Mouse (Mus musculus) lung, embryonic 15.5 days (tissue): Measurements from ENCODE around the gene Sema7a. TPM values are rescaled to one million over a fixed set of nuclear protein-coding genes. Genes with fewer than 3 reads are reported as not detected.

Experiments used
- ATAC-seq: fragments of 200-750 bp; cut with Nextera tagmentation; 2 replicates; pipeline ENCODE4 v1.8.0; 2017; ENCODE audit warnings: moderate number of reproducible peaks, borderline replicate concordance; ENCODE audit not compliant: low FRiP score, low TSS enrichment; ENCODE audit errors: extremely low read depth
- H3K27ac ChIP-seq: fragments of 300-500 bp; sonication (generic); 2 replicates; pipeline ENCODE4 v1.5.1; 2015; ENCODE audit warnings: moderate library complexity, mild to moderate bottlenecking, inconsistent platforms
- H3K27me3 ChIP-seq: fragments of 300-500 bp; sonication (generic); 2 replicates; pipeline ENCODE4 v1.6.1; 2015; ENCODE audit warnings: inconsistent platforms
- H3K36me3 ChIP-seq: fragments of 300-500 bp; sonication (generic); 2 replicates; pipeline ENCODE4 v1.6.1; 2015; ENCODE audit warnings: inconsistent platforms
- H3K4me1 ChIP-seq: fragments of 300-500 bp; sonication (generic); 2 replicates; pipeline ENCODE4 v1.6.1; 2015; ENCODE audit warnings: inconsistent platforms
- H3K4me2 ChIP-seq: fragments of 300-500 bp; sonication (generic); 2 replicates; pipeline ENCODE4 v1.6.1; 2015; ENCODE audit warnings: inconsistent platforms, mild to moderate bottlenecking, moderate library complexity
- H3K4me3 ChIP-seq: fragments of 300-500 bp; sonication (generic); 2 replicates; pipeline ENCODE4 v1.5.1; 2015; ENCODE audit warnings: mild to moderate bottlenecking, inconsistent platforms
- H3K9ac ChIP-seq: fragments of 300-500 bp; sonication (generic); 2 replicates; pipeline ENCODE4 v1.6.1; 2015; ENCODE audit warnings: inconsistent platforms
- H3K9me3 ChIP-seq: fragments of 300-500 bp; sonication (generic); 2 replicates; pipeline ENCODE4 v1.6.1; 2016; ENCODE audit warnings: inconsistent platforms
- WGBS: fragments of 180-500 bp; shearing (Covaris S2); methylation state at CpG from one replicate; pipeline ENCODE4 v1.1.7; 2015; 5-methylcytosine and 5-hydroxymethylcytosine counted together
- polyA plus RNA-seq: library from polyadenylated mRNA; unstranded; fragments of >200 nt; fragmentation: Nextera tagmentation; extraction: Ambion mirVana; gene quantifications from 2 replicates; pipeline ENCODE4 v1.2.1, GENCODE M21; 2015

Sema7a gene
- polyA plus RNA-seq, 1 experiment from 2014 or later: 0.90 TPM

DNA sequence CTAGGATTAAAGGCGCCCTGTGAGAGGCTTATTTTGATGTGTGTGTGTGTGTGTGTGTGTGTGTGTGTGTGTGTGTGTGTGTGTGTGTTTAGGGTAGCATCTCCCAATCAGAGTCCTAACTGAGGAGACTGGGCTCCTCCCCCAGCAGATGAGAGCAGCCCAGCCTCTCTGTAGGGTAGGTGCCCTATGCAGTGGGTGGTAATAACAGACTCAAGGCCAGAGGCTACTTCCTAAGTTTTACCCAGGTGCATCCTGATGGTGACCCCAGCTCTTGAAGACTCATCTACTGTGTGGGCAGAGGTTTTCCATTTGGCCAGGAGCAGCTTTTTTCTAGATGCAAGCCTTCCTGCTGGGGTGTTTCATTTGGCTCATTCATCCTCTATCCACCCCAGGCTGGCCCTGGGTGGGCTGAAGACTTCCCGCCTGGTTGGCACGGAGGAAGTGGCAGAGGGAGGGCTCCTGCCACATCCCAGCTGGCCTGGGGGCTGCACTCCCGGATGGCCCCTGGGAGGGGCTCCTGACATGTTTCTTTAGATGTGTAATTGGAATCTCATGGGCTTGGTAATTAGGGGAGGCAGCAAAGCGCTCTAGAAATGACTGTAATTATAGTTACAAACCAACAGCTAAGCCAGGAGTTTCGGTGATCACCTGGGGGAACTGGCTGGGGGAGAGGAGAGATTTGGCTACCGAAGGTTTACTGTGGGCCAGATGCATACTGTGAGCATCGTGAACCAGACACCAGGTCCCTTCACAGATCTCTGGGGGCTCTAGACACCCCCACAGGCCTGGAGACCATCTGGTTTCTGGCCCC lies 53.1 kb downstream of the Sema7a start:
- no peak for ATAC-seq
- WGBS: 61% methylated on average over 8 of the region's 8 CpGs
- Histone ChIP-seq H3K36me3 (no peaks in the 10 kb centered on the region), H3K4me3 (no peak overlapping the region), H3K9ac (no peak overlapping the region), H3K27me3 (peaks cover 15% of the 10 kb centered on the region; the same call in 1 of the 2 replicates), H3K4me2 (no peak overlapping the region), H3K27ac (peak overlapping the region; percentile 25; the same call in 1 of the 2 replicates), H3K4me1 (peaks cover 6% of the 10 kb centered on the region), H3K9me3 (no peaks in the 10 kb centered on the region)

DNA sequence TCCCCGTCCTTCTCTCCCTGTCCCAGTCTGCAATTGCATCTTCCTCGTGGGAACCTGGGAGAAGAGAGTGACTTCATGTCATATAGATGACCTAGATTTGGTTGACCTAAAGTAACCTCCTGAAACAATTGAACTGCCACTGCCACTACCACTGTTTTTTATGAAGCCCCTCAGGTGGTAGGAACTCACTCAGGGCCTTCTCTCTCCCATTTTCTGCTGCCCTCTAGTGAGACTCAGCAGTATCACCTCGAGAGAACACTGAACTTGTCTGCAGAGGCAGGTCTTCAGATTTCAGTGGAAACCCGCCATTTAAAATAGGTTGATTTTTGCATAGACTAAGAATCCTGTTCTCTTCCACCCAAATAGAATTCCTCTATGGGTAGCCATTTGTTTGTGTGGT lies 55.4 kb downstream of the Sema7a start:
- Histone ChIP-seq H3K27ac (no peak overlapping the region), H3K9me3 (no peaks in the 10 kb centered on the region), H3K4me3 (no peak overlapping the region), H3K4me2 (no peak overlapping the region), H3K9ac (no peak overlapping the region), H3K4me1 (peaks cover 8% of the 10 kb centered on the region), H3K27me3 (peaks cover 22% of the 10 kb centered on the region; the same call in 1 of the 2 replicates), H3K36me3 (no peaks in the 10 kb centered on the region)
- 31% methylated on average over 4 of the region's 4 CpGs for WGBS
- ATAC-seq: no peak

DNA sequence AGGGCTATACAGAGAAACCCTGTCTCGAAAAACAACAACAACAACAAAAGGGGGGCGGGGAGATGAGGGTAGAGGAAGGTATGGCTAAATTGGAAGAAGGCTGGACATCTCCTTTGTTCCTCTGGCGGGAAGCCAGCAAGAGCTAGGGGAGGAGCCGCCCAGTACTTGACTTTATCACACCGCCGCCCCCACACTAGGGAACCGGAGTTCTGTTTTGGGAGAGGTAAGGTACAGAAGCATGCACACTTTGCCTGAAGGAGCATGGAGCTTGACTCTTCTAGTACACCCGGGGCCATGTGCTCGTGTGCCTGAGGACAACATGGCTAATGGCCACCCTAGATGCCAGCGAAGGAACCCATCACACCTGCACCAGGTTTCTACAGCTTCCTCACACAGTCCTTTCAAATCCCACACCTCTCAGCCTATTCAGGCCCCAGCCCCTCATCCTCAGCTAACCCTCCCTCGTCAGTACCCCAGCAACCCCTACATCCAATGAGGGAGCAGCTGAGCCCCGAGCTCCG lies 57.7 kb downstream of the Sema7a start:
- no peak overlapping the region for H3K27ac ChIP-seq
- H3K9ac ChIP-seq: no peak overlapping the region
- H3K9me3 ChIP-seq: no peaks in the 10 kb centered on the region
- WGBS: 14% methylated on average over 13 of the region's 13 CpGs
- peaks cover 22% of the 10 kb centered on the region; the same call in 1 of the 2 replicates for H3K27me3 ChIP-seq
- H3K4me2 ChIP-seq: peak overlapping the region; percentile 62
- no peaks in the 10 kb centered on the region for H3K36me3 ChIP-seq
- peak overlapping the region; percentile 25; the same call in 1 of the 2 replicates for H3K4me3 ChIP-seq
- ATAC-seq: no peak
- H3K4me1 ChIP-seq: peaks cover 8% of the 10 kb centered on the region

DNA sequence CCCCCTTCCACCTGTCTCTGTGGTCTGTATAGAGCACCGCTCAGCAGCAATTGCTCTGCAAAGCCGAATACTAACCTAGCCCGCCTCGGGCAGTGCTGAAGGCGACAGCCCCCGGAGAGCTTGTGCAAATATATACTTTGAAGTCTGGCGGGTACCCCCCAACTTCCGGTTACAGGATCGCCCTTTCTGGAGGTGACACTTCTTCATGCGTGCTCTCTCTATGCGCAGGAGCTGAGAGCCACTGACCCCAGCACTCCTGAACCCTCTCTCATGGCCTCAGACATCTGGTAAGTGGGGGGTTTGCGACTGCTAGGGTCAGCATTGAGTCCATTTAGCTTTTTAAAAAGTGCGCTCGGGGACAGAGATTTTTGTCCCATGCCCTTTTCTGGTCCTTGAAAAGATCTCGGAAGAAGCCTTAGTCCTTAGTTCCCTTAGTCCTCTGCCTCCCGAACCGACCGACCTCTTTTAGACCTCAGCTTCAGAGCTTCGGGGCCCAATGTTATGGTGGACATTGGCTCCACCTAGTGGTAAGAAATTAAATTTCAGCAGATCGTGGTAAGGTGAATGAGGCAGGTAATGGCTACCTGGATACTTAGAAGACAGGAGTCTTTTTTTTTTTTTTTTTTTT lies 58.2 kb downstream of the Sema7a start:
- peak; percentile 71 for ATAC-seq
- H3K4me3 ChIP-seq: peak overlapping the region; percentile 25; the same call in 1 of the 2 replicates
- H3K4me2 ChIP-seq: peak overlapping the region; percentile 62
- peaks cover 8% of the 10 kb centered on the region for H3K4me1 ChIP-seq
- H3K9me3 ChIP-seq: no peaks in the 10 kb centered on the region
- H3K36me3 ChIP-seq: no peaks in the 10 kb centered on the region
- WGBS: under 1% methylated on average over 20 of the region's 20 CpGs
- no peak overlapping the region for H3K9ac ChIP-seq
- H3K27ac ChIP-seq: no peak overlapping the region
- peaks cover 22% of the 10 kb centered on the region; the same call in 1 of the 2 replicates for H3K27me3 ChIP-seq

DNA sequence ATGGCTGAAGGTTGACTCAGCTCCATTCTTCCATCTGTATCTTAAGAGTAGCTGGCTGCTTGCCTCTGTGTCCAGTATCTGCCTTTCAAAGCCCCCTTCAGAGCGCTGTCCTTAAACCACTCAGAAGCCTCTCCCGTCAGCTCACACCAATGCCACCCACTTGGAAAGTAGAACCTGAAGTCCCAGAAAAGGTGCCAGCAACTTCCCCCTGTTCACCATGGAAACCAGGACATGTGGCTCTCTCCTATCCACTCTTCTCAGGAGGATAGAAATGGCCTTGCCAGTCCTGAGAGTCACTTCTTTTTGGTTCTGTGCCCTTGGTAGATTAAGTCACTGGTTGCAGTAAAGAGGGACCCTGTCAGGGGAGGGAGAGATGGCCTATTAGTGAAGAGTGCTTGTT lies 58.8 kb downstream of the Sema7a start:
- Histone ChIP-seq H3K36me3 (no peaks in the 10 kb centered on the region), H3K4me3 (no peak overlapping the region), H3K4me1 (peaks cover 8% of the 10 kb centered on the region), H3K27me3 (peaks cover 22% of the 10 kb centered on the region; the same call in 1 of the 2 replicates), H3K4me2 (no peak overlapping the region), H3K27ac (no peak overlapping the region), H3K9ac (no peak overlapping the region), H3K9me3 (no peaks in the 10 kb centered on the region)
- 42% methylated on average over 2 of the region's 2 CpGs for WGBS
- no peak; the same call in 1 of the 2 replicates for ATAC-seq

DNA sequence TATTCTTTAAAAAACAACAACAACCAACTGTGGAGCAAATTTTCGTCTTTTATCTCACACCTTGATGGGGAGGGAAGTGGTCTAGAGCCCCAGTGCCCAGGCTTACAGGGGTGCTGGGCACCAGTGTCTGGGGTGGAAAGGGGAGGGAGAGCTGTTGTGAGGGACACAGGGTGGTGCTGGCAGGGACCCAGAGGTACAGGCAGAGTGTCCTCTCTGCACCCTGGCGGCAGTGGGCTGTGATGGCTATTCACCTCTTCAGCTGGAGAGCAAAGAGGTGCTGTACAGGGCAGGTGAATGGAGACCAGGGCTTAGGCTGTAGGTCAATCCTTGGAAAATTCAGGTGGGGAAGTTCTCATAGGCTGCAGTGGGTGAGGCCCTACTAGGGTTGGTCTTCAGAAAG lies 59.8 kb downstream of the Sema7a start:
- Histone ChIP-seq H3K27me3 (peaks cover 22% of the 10 kb centered on the region; the same call in 1 of the 2 replicates), H3K9ac (no peak overlapping the region), H3K36me3 (no peaks in the 10 kb centered on the region), H3K27ac (no peak overlapping the region), H3K9me3 (no peaks in the 10 kb centered on the region), H3K4me2 (no peak overlapping the region), H3K4me1 (peaks cover 8% of the 10 kb centered on the region), H3K4me3 (no peak overlapping the region)
- WGBS: 41% methylated on average over 2 of the region's 2 CpGs
- ATAC-seq: no peak

DNA sequence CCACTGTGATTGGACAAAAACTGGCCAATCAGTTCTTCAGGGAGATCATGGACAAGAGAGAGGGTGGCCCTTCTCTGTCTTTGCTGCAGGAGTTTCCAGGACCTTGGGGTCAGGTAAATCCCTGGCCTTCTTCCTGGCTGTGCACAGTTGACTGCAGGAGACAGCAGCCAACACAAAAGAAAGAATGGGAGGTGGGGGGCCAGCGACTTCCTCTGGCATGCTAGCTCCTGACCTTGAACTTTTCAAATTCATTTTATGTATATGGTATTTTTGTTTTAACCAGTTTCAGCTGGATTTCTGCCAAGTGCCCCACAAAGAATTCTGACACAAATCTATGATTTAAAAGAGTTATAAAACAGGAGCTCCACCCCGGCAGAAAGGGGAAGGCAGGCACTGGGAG lies 63.4 kb downstream of the Sema7a start:
- Histone ChIP-seq H3K9me3 (no peaks in the 10 kb centered on the region), H3K36me3 (no peaks in the 10 kb centered on the region), H3K27ac (no peak overlapping the region), H3K4me3 (no peak overlapping the region), H3K9ac (no peak overlapping the region), H3K4me1 (peaks cover under 1% of the 10 kb centered on the region; the same call in 1 of the 2 replicates), H3K4me2 (no peak overlapping the region), H3K27me3 (0 out of 2 replicates have a peak, but pooled peaks cover 4% of the 10 kb centered on the region)
- no peak for ATAC-seq
- WGBS: 10% methylated on average over 2 of the region's 2 CpGs

DNA sequence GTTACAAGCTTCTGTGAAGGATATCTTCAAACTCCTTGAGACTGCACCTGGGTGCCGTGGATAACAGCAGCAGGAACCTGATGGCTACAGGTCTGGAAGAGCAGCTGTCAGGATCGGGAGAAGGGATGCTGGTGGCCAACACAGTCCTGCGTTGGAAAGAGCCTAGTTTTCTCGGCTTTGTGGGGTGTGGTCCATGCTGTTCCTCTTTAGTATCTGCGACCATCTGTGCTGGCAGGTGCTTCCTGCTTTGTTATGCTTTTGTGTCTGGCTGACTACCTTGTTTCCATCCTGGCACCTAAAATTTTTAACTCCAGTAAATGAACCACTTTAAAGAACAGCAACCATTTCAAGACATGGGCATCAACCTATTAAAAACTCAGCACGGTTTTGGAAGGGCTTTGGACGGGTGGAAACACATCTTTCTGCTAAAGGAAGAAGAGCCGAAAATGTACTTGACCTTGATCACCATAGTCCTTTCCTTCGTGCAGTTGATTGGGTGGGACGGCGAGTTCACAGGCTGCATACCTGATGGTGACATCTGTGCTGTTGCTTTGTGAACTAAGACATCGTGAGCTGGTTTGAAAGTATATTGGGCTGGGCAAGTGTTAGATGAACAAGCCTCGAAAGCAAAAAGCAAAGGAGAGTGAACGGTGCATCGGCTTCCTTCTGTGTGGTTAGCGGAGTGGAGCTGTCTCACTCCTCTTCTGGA lies 66.0 kb downstream of the Sema7a start, which contains the start of gene Cyp11a1:
Gene Cyp11a1 (plus strand): TSS at position 659 of the 709 bp plus-strand sequence.
- no peaks in the 10 kb centered on the region for H3K9me3 ChIP-seq
- H3K27me3 ChIP-seq: no peaks in the 10 kb centered on the region
- 76% methylated on average over 16 of the region's 16 CpGs for WGBS
- H3K4me3 ChIP-seq: no peak within 1 kb of the TSS
- H3K36me3 ChIP-seq: no peaks in the 10 kb centered on the region
- no peak for ATAC-seq
- peaks cover 9% of the 10 kb centered on the region for H3K4me1 ChIP-seq
- H3K4me2 ChIP-seq: no peak within 1 kb of the TSS
- no peak within 1 kb of the TSS for H3K9ac ChIP-seq
- H3K27ac ChIP-seq: no peak within 1 kb of the TSS

DNA sequence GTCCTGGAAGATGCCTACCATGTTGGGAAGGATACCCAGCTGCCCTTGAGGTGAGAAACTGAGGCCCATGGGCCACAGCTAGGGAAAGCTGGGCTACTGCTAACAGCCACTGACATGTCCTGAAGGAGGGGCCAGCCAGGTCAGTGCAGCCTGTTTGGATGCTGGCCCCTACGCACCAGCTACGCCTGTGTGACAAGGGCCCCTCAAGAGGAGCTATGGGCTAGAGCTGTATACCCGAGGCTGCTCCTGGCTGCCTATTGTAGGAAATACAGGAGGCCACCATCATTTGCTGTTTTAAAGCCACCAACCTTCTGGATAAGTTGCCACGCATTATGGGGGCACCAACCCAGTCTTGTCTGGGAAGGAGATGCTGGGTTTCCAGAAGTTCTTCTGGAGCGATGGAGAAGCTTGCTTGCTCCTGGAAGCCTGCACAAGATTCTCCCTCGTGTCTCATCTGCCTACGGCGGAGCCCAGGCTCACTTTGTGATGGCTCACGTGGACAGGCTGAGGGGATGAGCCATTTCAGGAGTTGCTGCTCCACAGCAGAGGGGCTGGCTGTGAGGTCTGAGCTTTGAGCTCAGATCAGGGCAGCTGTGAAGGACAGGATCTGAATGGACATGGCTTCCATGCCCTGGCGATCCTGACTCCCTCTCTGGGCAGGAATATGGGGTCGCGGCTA lies 68.6 kb downstream of the Sema7a start:
- Histone ChIP-seq H3K27ac (no peak overlapping the region), H3K4me2 (no peak overlapping the region)

DNA sequence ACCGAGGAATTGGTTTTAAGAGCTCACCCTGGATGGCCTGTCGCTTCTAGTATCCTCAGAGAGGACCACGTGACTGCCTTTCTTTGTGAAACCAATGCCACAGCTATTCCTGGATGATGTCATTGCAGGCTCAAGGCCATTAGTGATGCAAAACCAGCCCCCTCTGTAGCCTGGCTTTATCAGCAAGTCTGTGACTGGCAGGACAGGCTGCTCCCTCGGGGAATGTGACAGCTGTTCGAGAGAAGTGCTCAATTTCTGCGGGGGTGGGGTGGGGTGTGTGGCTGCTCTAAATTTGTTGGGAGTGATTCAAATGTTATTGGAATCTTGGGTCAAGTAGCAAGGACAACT lies 69.1 kb downstream of the Sema7a start:
- H3K27ac ChIP-seq: no peak overlapping the region
- ATAC-seq: peak; percentile 53; the same call in 1 of the 2 replicates
- no peaks in the 10 kb centered on the region for H3K36me3 ChIP-seq
- no peaks in the 10 kb centered on the region for H3K9me3 ChIP-seq
- no peak overlapping the region for H3K4me2 ChIP-seq
- no peak overlapping the region for H3K4me3 ChIP-seq
- H3K9ac ChIP-seq: no peak overlapping the region
- WGBS: 6% methylated on average over 6 of the region's 6 CpGs
- H3K27me3 ChIP-seq: no peaks in the 10 kb centered on the region
- H3K4me1 ChIP-seq: peaks cover 14% of the 10 kb centered on the region

More for the DNA sequence above, 68.6 kb downstream of the Sema7a start:
- no peaks in the 10 kb centered on the region for H3K9me3 ChIP-seq
- no peak for ATAC-seq
- H3K9ac ChIP-seq: no peak overlapping the region
- H3K36me3 ChIP-seq: no peaks in the 10 kb centered on the region
- WGBS: 64% methylated on average over 12 of the region's 12 CpGs
- H3K4me1 ChIP-seq: peaks cover 14% of the 10 kb centered on the region
- H3K4me3 ChIP-seq: no peak overlapping the region
- H3K27me3 ChIP-seq: no peaks in the 10 kb centered on the region

DNA sequence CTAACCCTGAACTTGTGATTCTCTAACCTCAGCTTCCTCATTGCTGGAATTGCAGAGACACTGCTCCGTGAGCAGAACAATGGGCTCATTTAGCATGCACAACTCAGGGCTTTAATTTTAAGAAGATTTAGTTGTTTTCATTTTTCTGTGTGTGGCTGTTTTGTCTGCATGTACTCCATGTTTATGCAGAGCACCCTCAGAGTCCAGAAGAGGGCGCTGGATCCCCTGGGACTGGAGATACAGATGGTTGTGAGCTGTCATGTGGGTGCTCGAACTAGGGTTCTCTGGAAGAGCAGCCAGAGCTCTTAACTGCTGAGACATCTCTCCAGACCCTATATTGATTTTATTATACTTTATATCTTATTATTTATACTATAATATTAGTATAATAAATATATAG lies 69.7 kb downstream of the Sema7a start:
- no peaks in the 10 kb centered on the region for H3K36me3 ChIP-seq
- H3K9ac ChIP-seq: no peak overlapping the region
- no peak overlapping the region for H3K27ac ChIP-seq
- H3K4me2 ChIP-seq: no peak overlapping the region
- 71% methylated on average over 3 of the region's 3 CpGs for WGBS
- ATAC-seq: no peak
- peaks cover 14% of the 10 kb centered on the region for H3K4me1 ChIP-seq
- H3K4me3 ChIP-seq: no peak overlapping the region
- H3K27me3 ChIP-seq: no peaks in the 10 kb centered on the region
- no peaks in the 10 kb centered on the region for H3K9me3 ChIP-seq
